9 mouse cellular contexts compared by ENCODE assay signal in genomic region chr13:58232611-58233010, GRCm38 (mm10). TPM values are rescaled to one million over a fixed set of nuclear protein-coding genes. Genes with fewer than 3 reads are reported as not detected.
DNase-seq lines count a peak whose midpoint lies in the region; ATAC-seq lines count a peak whose summit lies in the region.
"Had no signal": no experiment of that assay in that cellular context is flagged by ENCODE, and none has a peak within 500 bp of the region (broad histone marks: within the 10 kb centered on the region; RNA-seq: fewer than 3 reads in every experiment).

No protein-coding gene starts in this region.

- WGBS in liver, embryonic 11.5 days = 50% methylated on average over 5 of the region's 5 CpGs

- H3K4me3 ChIP-seq in liver, embryonic 11.5 days (ENCODE audit: low read depth, low read length) = no peak overlapping the region
- H3K4me3 ChIP-seq: embryonic facial prominence, embryonic 15.5 days had no signal

- intact Hi-C loops in gastrocnemius, postnatal 36 days (cut with DNase I) = loop anchor here (1.0 to 5.0 kb wide), 3 partner anchors 44 to 220 kb away; no protein-coding TSS in a partner anchor
- intact Hi-C loops in left cerebral cortex, postnatal 36 days (cut with DNase I) = loop anchor here (1.0 to 5.0 kb wide), 2 partner anchors 45 to 74 kb away; no protein-coding TSS in a partner anchor

- no peaks in the 10 kb centered on the region for H3K9me3 ChIP-seq in liver, embryonic 11.5 days (ENCODE audit: control insufficient read depth, low read length)
- H3K9me3 ChIP-seq: embryonic facial prominence, embryonic 15.5 days had no signal

- no peak overlapping the region for H3K27ac ChIP-seq in liver, embryonic 11.5 days (ENCODE audit: low read depth, low read length)
- H3K27ac ChIP-seq: embryonic facial prominence, embryonic 15.5 days had no signal

- ATAC-seq in liver, embryonic 11.5 days (replicated peaks; ENCODE audit: low FRiP score) = no peak

- H3K4me2 ChIP-seq in liver, embryonic 11.5 days = no peak overlapping the region
- H3K4me2 ChIP-seq: embryonic facial prominence, embryonic 15.5 days had no signal

- no peak overlapping the region for H3K9ac ChIP-seq in liver, embryonic 11.5 days (ENCODE audit: low read depth, low read length)
- H3K9ac ChIP-seq: embryonic facial prominence, embryonic 15.5 days had no signal

- peak; percentile 29 for DNase-seq in liver
- no peak for DNase-seq in liver, embryonic 11.5 days (ENCODE audit: low spot score)
- peak; percentile 48 for DNase-seq in MN1 (ENCODE audit: low spot score)
- DNase-seq in cerebellum, adult 8-10 months = peak; percentile 51
- DNase-seq in gastrocnemius, postnatal 36 days = peak; percentile 27
- peak; percentile 5 to 6 for DNase-seq in left cerebral cortex, postnatal 36 days (ENCODE audit: low spot score in 2 of 2)
- peak; percentile 34 for DNase-seq in skeletal muscle tissue, adult 2 months (ENCODE audit: low read depth, low spot score)
- DNase-seq in yolk sac, embryonic 10.5 days (ENCODE audit: low spot score) = no peak

- no peaks in the 10 kb centered on the region for H3K36me3 ChIP-seq in liver, embryonic 11.5 days (ENCODE audit: control insufficient read depth, insufficient read depth, low read length)

- H3K4me1 ChIP-seq in liver, embryonic 11.5 days (replicated peaks; ENCODE audit: control insufficient read depth, insufficient read depth, low read length) = no peaks in the 10 kb centered on the region
- H3K4me1 ChIP-seq: embryonic facial prominence, embryonic 15.5 days had no signal

- no peaks in the 10 kb centered on the region for H3K27me3 ChIP-seq in liver, embryonic 11.5 days (replicated peaks; ENCODE audit: control insufficient read depth, insufficient read depth, low read length)
- H3K27me3 ChIP-seq: embryonic facial prominence, embryonic 15.5 days had no signal

RNA-seq across cellular contexts. Expression of gene Ubqln1, which starts 17.2 kb away (rescaled TPM):
- polyA plus RNA-seq in liver, embryonic 11.5 days (2014; fragmentation: Nextera tagmentation; extraction: Ambion mirVana) = 95.5 and 103 TPM in 2 replicates
- total RNA-seq in gastrocnemius, postnatal 36 days (2021) = 10 to 100 TPM; 42.1 to 44.9 TPM
- 100 to 1,000 TPM; 137 to 144 TPM for total RNA-seq in left cerebral cortex, postnatal 36 days (2021)

RNA-seq across cellular contexts. Expression of gene Gkap1, which starts 42.9 kb away (rescaled TPM):
- polyA plus RNA-seq in liver, embryonic 11.5 days (2014; fragmentation: Nextera tagmentation; extraction: Ambion mirVana) = 12.8 and 14.3 TPM in 2 replicates
- 10 to 100 TPM; 20.6 to 24.3 TPM for total RNA-seq in gastrocnemius, postnatal 36 days (2021)
- 10 to 100 TPM; 17.3 to 19.1 TPM for total RNA-seq in left cerebral cortex, postnatal 36 days (2021)

Comparison
In these comparisons a context has a peak if more than half of its experiments do, and no peak if none do; other contexts are left out.
1. DNase-seq: peak in liver (single experiment), MN1 (single experiment), cerebellum, adult 8-10 months (single experiment), gastrocnemius, postnatal 36 days (2 of 2), left cerebral cortex, postnatal 36 days (2 of 2) and skeletal muscle tissue, adult 2 months (single experiment); none in liver, embryonic 11.5 days (single experiment) and yolk sac, embryonic 10.5 days (single experiment).